Comparison of ENCODE assay signal across 22 mouse cellular contexts in genomic region chr10:56799307-56799706, GRCm38 (mm10).
DNase-seq lines count a peak whose midpoint lies in the region; ATAC-seq and TF ChIP-seq lines count a peak whose summit lies in the region.
"Had no signal": no experiment of that assay in that cellular context is flagged by ENCODE, and none has a peak within 500 bp of the region (broad histone marks: within the 10 kb centered on the region; RNA-seq: fewer than 3 reads in every experiment).

No protein-coding gene starts in this region.

- H3K4me1 ChIP-seq in kidney, embryonic 14.5 days (ENCODE audit: control insufficient read depth, insufficient read depth, low read length), result peaks cover 8% of the 10 kb centered on the region
- peaks cover 14% of the 10 kb centered on the region for H3K4me1 ChIP-seq in kidney, embryonic 15.5 days
- peaks cover 14% of the 10 kb centered on the region; the same call in 1 of the 2 replicates for H3K4me1 ChIP-seq in kidney, embryonic 16.5 days (ENCODE audit: insufficient read depth, low read length)
- H3K4me1 ChIP-seq in kidney, postnatal 0 days (replicated peaks; ENCODE audit: insufficient read depth, low read length), result no peaks in the 10 kb centered on the region

- WGBS in kidney, embryonic 14.5 days, result 25% methylated on average over 3 of the region's 3 CpGs
- 42% methylated on average over 3 of the region's 3 CpGs for WGBS in kidney, embryonic 15.5 days
- WGBS in kidney, embryonic 16.5 days, result 44% methylated on average over 3 of the region's 3 CpGs
- 42% methylated on average over 3 of the region's 3 CpGs for WGBS in kidney, postnatal 0 days

- H3K36me3 ChIP-seq in kidney, embryonic 14.5 days (ENCODE audit: control insufficient read depth, insufficient read depth, low read length), result no peaks in the 10 kb centered on the region
- H3K36me3 ChIP-seq in kidney, embryonic 15.5 days, result no peaks in the 10 kb centered on the region
- H3K36me3 ChIP-seq in kidney, embryonic 16.5 days (ENCODE audit: insufficient read depth, low read length), result no peaks in the 10 kb centered on the region
- H3K36me3 ChIP-seq in kidney, postnatal 0 days (ENCODE audit: insufficient read depth, low read length), result no peaks in the 10 kb centered on the region
- H3K36me3 ChIP-seq: G1E had no signal

- H3K4me3 ChIP-seq in kidney, embryonic 14.5 days (ENCODE audit: low read length), result no peak overlapping the region
- no peak overlapping the region for H3K4me3 ChIP-seq in kidney, embryonic 15.5 days (replicated peaks)
- H3K4me3 ChIP-seq in kidney, embryonic 16.5 days (ENCODE audit: low read length), result no peak overlapping the region
- H3K4me3 ChIP-seq in kidney, postnatal 0 days (replicated peaks; ENCODE audit: low read depth, low read length), result no peak overlapping the region

- no peak for TF ChIP-seq CTCF in kidney, postnatal 0 days (IDR thresholded peaks at IDR 0.05; ENCODE audit: low read depth)

- H3K27ac ChIP-seq in kidney, embryonic 14.5 days (ENCODE audit: low read depth, low read length), result no peak overlapping the region
- no peak overlapping the region for H3K27ac ChIP-seq in kidney, embryonic 15.5 days
- H3K27ac ChIP-seq in kidney, embryonic 16.5 days (ENCODE audit: low read length), result no peak overlapping the region
- H3K27ac ChIP-seq in kidney, postnatal 0 days, result no peak overlapping the region

- H3K27me3 ChIP-seq in kidney, embryonic 14.5 days (ENCODE audit: control insufficient read depth, insufficient read depth, low read length), result no peaks in the 10 kb centered on the region
- no peaks in the 10 kb centered on the region for H3K27me3 ChIP-seq in kidney, embryonic 15.5 days
- H3K27me3 ChIP-seq in kidney, embryonic 16.5 days (ENCODE audit: insufficient read depth, low read length), result no peaks in the 10 kb centered on the region
- H3K27me3 ChIP-seq in kidney, postnatal 0 days (ENCODE audit: insufficient read depth, low read length), result no peaks in the 10 kb centered on the region
- H3K27me3 ChIP-seq: CH12.LX, Patski had no signal

- no peak overlapping the region for H3K4me2 ChIP-seq in kidney, embryonic 14.5 days (replicated peaks; ENCODE audit: low read depth, low read length)
- no peak overlapping the region for H3K4me2 ChIP-seq in kidney, embryonic 15.5 days
- H3K4me2 ChIP-seq in kidney, embryonic 16.5 days (replicated peaks; ENCODE audit: low read depth, low read length), result no peak overlapping the region
- H3K4me2 ChIP-seq in kidney, postnatal 0 days (ENCODE audit: low read length), result no peak overlapping the region

- no peaks in the 10 kb centered on the region for H3K9me3 ChIP-seq in kidney, embryonic 14.5 days (ENCODE audit: control insufficient read depth, low read length)
- H3K9me3 ChIP-seq in kidney, embryonic 15.5 days (replicated peaks), result no peaks in the 10 kb centered on the region
- H3K9me3 ChIP-seq in kidney, embryonic 16.5 days (ENCODE audit: low read length), result no peaks in the 10 kb centered on the region
- no peaks in the 10 kb centered on the region for H3K9me3 ChIP-seq in kidney, postnatal 0 days (replicated peaks; ENCODE audit: low read length)
- H3K9me3 ChIP-seq: G1E had no signal

- no peak overlapping the region for H3K9ac ChIP-seq in kidney, embryonic 14.5 days (ENCODE audit: low read depth, low read length)
- no peak overlapping the region for H3K9ac ChIP-seq in kidney, embryonic 15.5 days
- H3K9ac ChIP-seq in kidney, embryonic 16.5 days (replicated peaks; ENCODE audit: low read length), result no peak overlapping the region
- H3K9ac ChIP-seq in kidney, postnatal 0 days (ENCODE audit: low read depth, low read length), result no peak overlapping the region

- peak; percentile 86 for ATAC-seq in kidney, embryonic 14.5 days (ENCODE audit: low FRiP score, low TSS enrichment)
- peak; percentile 80 for ATAC-seq in kidney, embryonic 15.5 days (replicated peaks; ENCODE audit: low FRiP score)
- ATAC-seq in kidney, embryonic 16.5 days (ENCODE audit: low FRiP score, low TSS enrichment), result peak; percentile 84; the same call in 1 of the 2 replicates
- ATAC-seq in kidney, postnatal 0 days (replicated peaks; ENCODE audit: low FRiP score, low read depth), result no peak
- ATAC-seq: activated CD4-positive, CD25-positive, alpha-beta regulatory T cell, adult 4 months; CD4-positive, CD25-positive, alpha-beta regulatory T cell, adult 4 months; Patski had no signal

- no peak for DNase-seq in kidney, postnatal 10 days
- no peak for DNase-seq in kidney, adult 11 months
- DNase-seq in kidney, adult 18-20 months, result no peak
- peak; percentile 46 for DNase-seq in kidney, postnatal 0 days (ENCODE audit: low spot score)
- no peak for DNase-seq in kidney, adult 8-10 months
- DNase-seq: adrenal gland, adult 2 months; adrenal gland, adult 8-10 months; adrenal gland, postnatal 10 days; adrenal gland, postnatal 14 days; adrenal gland, postnatal 25 days; adrenal gland, postnatal 36 days; B cell, adult 2 months; cerebellum, adult 11 months; cerebellum, adult 11-12 months had no signal
